In genomic region chr14:8038791-8039448, GRCm38 (mm10) we compare ENCODE assay signal across 10 mouse cellular contexts. TPM values are rescaled to one million over a fixed set of nuclear protein-coding genes. Genes with fewer than 3 reads are reported as not detected.
DNase-seq lines count a peak whose midpoint lies in the region; ATAC-seq and TF ChIP-seq lines count a peak whose summit lies in the region.
"Had no signal": no experiment of that assay in that cellular context is flagged by ENCODE, and none has a peak within 500 bp of the region (broad histone marks: within the 10 kb centered on the region; RNA-seq: fewer than 3 reads in every experiment).

No protein-coding gene starts in this region.

- TF ChIP-seq POLR2A in brain, embryonic 14.5 days (IDR thresholded peaks at IDR 0.05; ENCODE audit: borderline replicate concordance, extremely low read depth, insufficient read depth, insufficient read length, poor library complexity, severe bottlenecking) = no peak

- no peaks in the 10 kb centered on the region for H3K9me3 ChIP-seq in liver, postnatal 0 days (ENCODE audit: low read length)
- H3K9me3 ChIP-seq: heart, embryonic 13.5 days; midbrain, embryonic 12.5 days had no signal

- H3K9ac ChIP-seq in liver, postnatal 0 days (replicated peaks) = no peak overlapping the region
- H3K9ac ChIP-seq: heart, embryonic 13.5 days; midbrain, embryonic 12.5 days had no signal

- H3K4me2 ChIP-seq in liver, postnatal 0 days (ENCODE audit: low read depth, low read length) = no peak overlapping the region
- H3K4me2 ChIP-seq: heart, embryonic 13.5 days; midbrain, embryonic 12.5 days had no signal

- ATAC-seq in liver, postnatal 0 days = 0 out of 2 replicates have a peak, but pooled peaks have one; percentile 35
- peak; percentile 66 for ATAC-seq in granulocyte monocyte progenitor cell, adult 5-6 weeks (replicated peaks; ENCODE audit: poor library complexity, severe bottlenecking)

- H3K27me3 ChIP-seq in liver, postnatal 0 days (ENCODE audit: insufficient read depth, low read length) = no peaks in the 10 kb centered on the region
- H3K27me3 ChIP-seq: heart, embryonic 13.5 days; midbrain, embryonic 12.5 days had no signal

- H3K36me3 ChIP-seq in liver, postnatal 0 days (replicated peaks; ENCODE audit: insufficient read depth, low read length) = no peaks in the 10 kb centered on the region
- H3K36me3 ChIP-seq: midbrain, embryonic 12.5 days had no signal

- DNase-seq in liver, postnatal 0 days = no peak
- no peak for DNase-seq in liver
- DNase-seq in brain, embryonic 14.5 days (ENCODE audit: low read depth) = peak; percentile 11
- DNase-seq in left cerebral cortex, postnatal 14 days (ENCODE audit: low spot score in 2 of 2) = peak; percentile 42 to 59
- no peak for DNase-seq in embryo, embryonic 9.5 days (ENCODE audit: extremely low spot score)
- no peak for DNase-seq in natural killer cell, adult 2 months (ENCODE audit: low spot score in 2 of 2)
- DNase-seq in spleen, adult 12 weeks (ENCODE audit: low spot score) = no peak

- TF ChIP-seq EP300 in liver, postnatal 0 days (IDR thresholded peaks at IDR 0.05; ENCODE audit: low read depth) = no peak

- no peak for TF ChIP-seq CTCF in liver, postnatal 0 days (IDR thresholded peaks at IDR 0.05; ENCODE audit: low read depth)
- TF ChIP-seq CTCF in brain, embryonic 14.5 days (IDR thresholded peaks at IDR 0.05; ENCODE audit: borderline replicate concordance, extremely low read depth, insufficient read depth, insufficient read length) = no peak

- intact Hi-C loops in left cerebral cortex, postnatal 14 days (cut with DNase I) = no loop called here

- WGBS in liver, postnatal 0 days (ENCODE audit: insufficient replicate concordance) = 69% methylated on average over 7 of the region's 7 CpGs

- H3K27ac ChIP-seq in liver, postnatal 0 days (ENCODE audit: low read depth) = no peak overlapping the region
- H3K27ac ChIP-seq: heart, embryonic 13.5 days; midbrain, embryonic 12.5 days had no signal

- H3K4me3 ChIP-seq in liver, postnatal 0 days (ENCODE audit: low read depth, low read length) = no peak overlapping the region
- H3K4me3 ChIP-seq: heart, embryonic 13.5 days; midbrain, embryonic 12.5 days had no signal

- no peaks in the 10 kb centered on the region for H3K4me1 ChIP-seq in liver, postnatal 0 days (ENCODE audit: insufficient read depth)
- H3K4me1 ChIP-seq: heart, embryonic 13.5 days; midbrain, embryonic 12.5 days had no signal

RNA-seq across cellular contexts. Expression of gene Abhd6, which starts 36.2 kb away (rescaled TPM):
- 29.8 and 34.0 TPM in 2 replicates for polyA plus RNA-seq in liver, postnatal 0 days (2015; fragmentation: Nextera tagmentation; extraction: Ambion mirVana)
- 15.2 and 17.3 TPM in 2 replicates for polyA plus RNA-seq in brain, embryonic 14.5 days (2012; rRNA removed)
- total RNA-seq in granulocyte monocyte progenitor cell, adult 5-6 weeks (2014; fragmentation: Nextera tagmentation) = not detected in 2 replicates
- 1.5 TPM in 1 of 2 replicates, not detected in the other for total RNA-seq in granulocyte monocyte progenitor cell, adult 5-6 weeks (2017)
- 10 to 100 TPM; 64.7 to 70.0 TPM for total RNA-seq in left cerebral cortex, postnatal 14 days (2021)

RNA-seq across cellular contexts. Expression of gene Rpp14, which starts 41.2 kb away (rescaled TPM):
- 19.2 and 19.3 TPM in 2 replicates for polyA plus RNA-seq in liver, postnatal 0 days (2015; fragmentation: Nextera tagmentation; extraction: Ambion mirVana)
- 23.6 and 24.3 TPM in 2 replicates for polyA plus RNA-seq in brain, embryonic 14.5 days (2012; rRNA removed)
- total RNA-seq in granulocyte monocyte progenitor cell, adult 5-6 weeks (2014; fragmentation: Nextera tagmentation) = 35.5 and 43.7 TPM in 2 replicates
- 62.6 and 72.8 TPM in 2 replicates for total RNA-seq in granulocyte monocyte progenitor cell, adult 5-6 weeks (2017)
- 10 to 100 TPM; 28.0 to 28.9 TPM for total RNA-seq in left cerebral cortex, postnatal 14 days (2021)

RNA-seq across cellular contexts. Expression of gene Dnase1l3, which starts 44.5 kb away (rescaled TPM):
- 12.1 and 13.2 TPM in 2 replicates for polyA plus RNA-seq in liver, postnatal 0 days (2015; fragmentation: Nextera tagmentation; extraction: Ambion mirVana)
- 0.05 and 0.07 TPM in 2 replicates for polyA plus RNA-seq in brain, embryonic 14.5 days (2012; rRNA removed)
- total RNA-seq in granulocyte monocyte progenitor cell, adult 5-6 weeks (2014; fragmentation: Nextera tagmentation) = 0.15 TPM in 1 of 2 replicates, not detected in the other
- not detected in 2 replicates for total RNA-seq in granulocyte monocyte progenitor cell, adult 5-6 weeks (2017)
- not detected for total RNA-seq in left cerebral cortex, postnatal 14 days (2021)

RNA-seq across cellular contexts. Expression of gene Pxk, which starts 59.1 kb away (rescaled TPM):
- polyA plus RNA-seq in liver, postnatal 0 days (2015; fragmentation: Nextera tagmentation; extraction: Ambion mirVana) = 15.7 and 17.8 TPM in 2 replicates
- 55.5 and 62.4 TPM in 2 replicates for polyA plus RNA-seq in brain, embryonic 14.5 days (2012; rRNA removed)
- 34.1 and 40.7 TPM in 2 replicates for total RNA-seq in granulocyte monocyte progenitor cell, adult 5-6 weeks (2014; fragmentation: Nextera tagmentation)
- total RNA-seq in granulocyte monocyte progenitor cell, adult 5-6 weeks (2017) = 25.6 and 30.0 TPM in 2 replicates
- total RNA-seq in left cerebral cortex, postnatal 14 days (2021) = 10 to 100 TPM; 29.5 to 29.6 TPM

Comparison
In these comparisons a context has a peak if more than half of its experiments do, and no peak if none do; other contexts are left out.
1. DNase-seq: peak in brain, embryonic 14.5 days (single experiment) and left cerebral cortex, postnatal 14 days (2 of 2); none in liver, postnatal 0 days (single experiment), liver (single experiment), embryo, embryonic 9.5 days (single experiment), natural killer cell, adult 2 months (0 of 2) and spleen, adult 12 weeks (single experiment).
2. RNA of gene Abhd6, which starts 36.2 kb away (total RNA-seq): 64.7 to 70.0 TPM in left cerebral cortex, postnatal 14 days; 1.5 TPM in granulocyte monocyte progenitor cell, adult 5-6 weeks; every median in the first group is over 10 times any median in the second.